In the genomic region with DNA sequence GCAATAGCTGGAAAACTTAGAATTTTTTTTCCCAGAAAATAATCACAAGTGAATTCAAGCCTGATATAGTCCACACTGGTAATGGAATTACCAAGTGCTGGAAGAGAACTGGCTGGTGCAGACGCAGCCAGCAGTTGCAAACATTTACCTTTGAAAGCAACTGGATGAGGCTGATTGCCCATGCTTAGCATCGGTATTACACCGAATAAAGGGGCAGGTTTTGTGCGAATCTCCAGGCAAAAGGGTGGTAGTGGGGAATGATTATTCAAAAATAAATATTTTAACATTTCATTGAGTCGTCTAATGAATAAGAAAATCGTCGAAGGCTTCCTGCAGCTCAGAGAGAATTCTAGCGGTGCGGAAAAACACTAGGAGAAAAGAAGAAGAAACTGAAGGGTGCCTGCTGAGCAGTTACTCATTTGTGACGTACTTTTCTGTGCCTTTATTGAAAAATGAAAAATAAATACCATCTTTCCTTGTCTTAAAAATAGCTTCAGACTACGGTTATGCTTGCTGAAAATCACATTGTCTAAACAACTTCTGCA, we compare ENCODE assay signal across 9 mouse cellular contexts. TPM values are rescaled to one million over a fixed set of nuclear protein-coding genes. Genes with fewer than 3 reads are reported as not detected.
DNase-seq lines count a peak whose midpoint lies in the region; ATAC-seq lines count a peak whose summit lies in the region.
"Had no signal": no experiment of that assay in that cellular context is flagged by ENCODE, and none has a peak within 500 bp of the region (broad histone marks: within the 10 kb centered on the region; RNA-seq: fewer than 3 reads in every experiment).

No protein-coding gene starts in this region.

- no peaks in the 10 kb centered on the region for H3K36me3 ChIP-seq in heart, embryonic 12.5 days
- H3K36me3 ChIP-seq in embryonic facial prominence, embryonic 11.5 days (replicated peaks; ENCODE audit: control insufficient read depth, insufficient read depth, low read depth, low read length), result no peaks in the 10 kb centered on the region
- no peaks in the 10 kb centered on the region for H3K36me3 ChIP-seq in hindbrain, embryonic 12.5 days
- H3K36me3 ChIP-seq in midbrain, embryonic 10.5 days, result no peaks in the 10 kb centered on the region
- H3K36me3 ChIP-seq: G1E had no signal

- peaks cover 17% of the 10 kb centered on the region for H3K4me1 ChIP-seq in heart, embryonic 12.5 days (replicated peaks)
- no peaks in the 10 kb centered on the region for H3K4me1 ChIP-seq in embryonic facial prominence, embryonic 11.5 days (ENCODE audit: control insufficient read depth, insufficient read depth, low read length)
- peaks cover 32% of the 10 kb centered on the region for H3K4me1 ChIP-seq in hindbrain, embryonic 12.5 days
- peaks cover 52% of the 10 kb centered on the region for H3K4me1 ChIP-seq in midbrain, embryonic 10.5 days

- H3K4me2 ChIP-seq in heart, embryonic 12.5 days, result peak overlapping the region; percentile 84
- H3K4me2 ChIP-seq in embryonic facial prominence, embryonic 11.5 days (ENCODE audit: low read depth, low read length), result peak overlapping the region; percentile 94
- peak overlapping the region; percentile 99 for H3K4me2 ChIP-seq in hindbrain, embryonic 12.5 days (replicated peaks)

- H3K9ac ChIP-seq in heart, embryonic 12.5 days, result peak overlapping the region; percentile 74
- peak overlapping the region; percentile 76 for H3K9ac ChIP-seq in embryonic facial prominence, embryonic 11.5 days (replicated peaks; ENCODE audit: low read length)
- H3K9ac ChIP-seq in hindbrain, embryonic 12.5 days, result peak overlapping the region; percentile 73

- WGBS in heart, embryonic 12.5 days, result 8% methylated on average over 11 of the region's 11 CpGs
- WGBS in embryonic facial prominence, embryonic 11.5 days, result 4% methylated on average over 11 of the region's 11 CpGs
- WGBS in hindbrain, embryonic 12.5 days, result 3% methylated on average over 11 of the region's 11 CpGs
- WGBS in midbrain, embryonic 10.5 days, result 1% methylated on average over 11 of the region's 11 CpGs

- H3K27ac ChIP-seq in heart, embryonic 12.5 days (ENCODE audit: poor library complexity, severe bottlenecking), result peak overlapping the region; percentile 77
- 0 out of 2 replicates have a peak overlapping the region, but pooled peaks have one; percentile 52 for H3K27ac ChIP-seq in embryonic facial prominence, embryonic 11.5 days (replicated peaks; ENCODE audit: low read depth, low read length)
- 0 out of 2 replicates have a peak overlapping the region, but pooled peaks have one; percentile 79 for H3K27ac ChIP-seq in hindbrain, embryonic 12.5 days
- H3K27ac ChIP-seq in midbrain, embryonic 10.5 days (replicated peaks), result peak overlapping the region; percentile 88

- intact Hi-C loops in heart, postnatal 25 days (cut with DNase I), result loop anchor here (2.0 to 10.0 kb wide), 6 partner anchors 151 to 1339 kb away; no protein-coding TSS in a partner anchor

- DNase-seq in heart, postnatal 25 days (ENCODE audit: low spot score), result no peak
- DNase-seq in embryonic facial prominence, embryonic 11.5 days (ENCODE audit: low spot score), result peak; percentile 15
- no peak for DNase-seq in midbrain, embryonic 10.5 days (ENCODE audit: low spot score)
- no peak for DNase-seq in natural killer cell, adult 2 months (ENCODE audit: low spot score in 2 of 2)
- no peak for DNase-seq in layer of hippocampus, adult 18-20 months (ENCODE audit: low spot score in 2 of 2)

- peak overlapping the region; percentile 55 for H3K4me3 ChIP-seq in heart, embryonic 12.5 days
- peak overlapping the region; percentile 45 for H3K4me3 ChIP-seq in embryonic facial prominence, embryonic 11.5 days (ENCODE audit: low read depth, low read length)
- H3K4me3 ChIP-seq in hindbrain, embryonic 12.5 days, result peak overlapping the region; percentile 50
- H3K4me3 ChIP-seq in midbrain, embryonic 10.5 days, result peak overlapping the region; percentile 56

- H3K9me3 ChIP-seq in heart, embryonic 12.5 days (replicated peaks), result no peaks in the 10 kb centered on the region
- H3K9me3 ChIP-seq in embryonic facial prominence, embryonic 11.5 days (replicated peaks; ENCODE audit: control insufficient read depth, low read length), result no peaks in the 10 kb centered on the region
- no peaks in the 10 kb centered on the region for H3K9me3 ChIP-seq in hindbrain, embryonic 12.5 days (replicated peaks)
- H3K9me3 ChIP-seq in midbrain, embryonic 10.5 days (replicated peaks), result no peaks in the 10 kb centered on the region
- H3K9me3 ChIP-seq: G1E had no signal

- no peak for ATAC-seq in heart, embryonic 12.5 days (ENCODE audit: insufficient number of reproducible peaks, low FRiP score)
- ATAC-seq in embryonic facial prominence, embryonic 11.5 days (replicated peaks; ENCODE audit: insufficient number of reproducible peaks, low FRiP score, low TSS enrichment, low read depth), result no peak
- no peak for ATAC-seq in hindbrain, embryonic 12.5 days (ENCODE audit: low FRiP score)
- ATAC-seq in megakaryocyte progenitor cell, adult 5-6 weeks (replicated peaks; ENCODE audit: poor library complexity), result no peak

- H3K27me3 ChIP-seq in heart, embryonic 12.5 days (replicated peaks), result no peaks in the 10 kb centered on the region
- H3K27me3 ChIP-seq in embryonic facial prominence, embryonic 11.5 days (ENCODE audit: control insufficient read depth, insufficient read depth, low read length), result no peaks in the 10 kb centered on the region
- H3K27me3 ChIP-seq in hindbrain, embryonic 12.5 days, result no peaks in the 10 kb centered on the region
- H3K27me3 ChIP-seq in midbrain, embryonic 10.5 days (ENCODE audit: low read depth, poor library complexity, severe bottlenecking), result peaks cover 74% of the 10 kb centered on the region

RNA-seq across cellular contexts. Expression of a gene that starts 7.3 kb away (rescaled TPM):
- 75.9 and 81.4 TPM in 2 replicates for polyA plus RNA-seq in heart, embryonic 12.5 days (2016; fragmentation: Nextera tagmentation; extraction: Ambion mirVana)
- total RNA-seq in heart, postnatal 25 days (2021), result 10 to 100 TPM; 26.5 to 31.4 TPM
- polyA plus RNA-seq in embryonic facial prominence, embryonic 11.5 days (2014; fragmentation: Nextera tagmentation; extraction: Ambion mirVana), result 89.8 and 91.2 TPM in 2 replicates
- polyA plus RNA-seq in hindbrain, embryonic 12.5 days (2016; fragmentation: Nextera tagmentation; extraction: Ambion mirVana), result 173 and 204 TPM in 2 replicates
- polyA plus RNA-seq in midbrain, embryonic 10.5 days (2016; fragmentation: Nextera tagmentation; extraction: Ambion mirVana), result 44.5 and 48.0 TPM in 2 replicates
- 12.7 and 24.6 TPM in 2 replicates for total RNA-seq in megakaryocyte progenitor cell, adult 5-6 weeks (2015)
- 13.0 and 26.3 TPM in 2 replicates for total RNA-seq in megakaryocyte progenitor cell, adult 5-6 weeks (2017)
- total RNA-seq in layer of hippocampus, adult 18-20 months (2021), result 1 to 10 TPM; 2.1 to 2.2 TPM
